7 mouse cellular contexts compared by ENCODE assay signal in the genomic region with DNA sequence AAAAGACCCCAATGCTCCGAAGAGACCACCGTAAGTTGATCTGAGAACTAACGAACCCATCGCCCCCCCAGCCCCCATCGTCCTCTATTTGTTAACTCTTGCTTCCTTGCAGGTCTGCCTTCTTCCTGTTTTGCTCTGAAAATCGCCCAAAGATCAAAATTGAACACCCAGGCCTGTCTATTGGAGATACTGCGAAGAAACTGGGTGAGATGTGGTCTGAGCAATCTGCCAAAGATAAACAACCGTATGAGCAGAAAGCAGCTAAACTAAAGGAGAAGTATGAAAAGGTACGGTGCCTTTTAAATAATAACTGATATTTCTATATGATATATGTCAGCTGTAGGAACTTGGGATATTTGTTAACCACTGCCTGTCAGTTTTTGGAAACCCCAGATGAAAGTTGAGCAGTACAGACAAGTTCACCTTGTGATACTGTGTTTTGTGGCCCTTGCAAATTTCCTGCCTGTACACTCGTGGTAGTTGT. TPM values are rescaled to one million over a fixed set of nuclear protein-coding genes. Genes with fewer than 3 reads are reported as not detected.
DNase-seq lines count a peak whose midpoint lies in the region; ATAC-seq and TF ChIP-seq lines count a peak whose summit lies in the region.
"Not testable (repeated sequence)": the region's sequence is repeated elsewhere in the genome, so short reads cannot be mapped to it uniquely, and the experiment has no call there.

No protein-coding gene starts in this region.

- peaks cover 56% of the 10 kb centered on the region for H3K36me3 ChIP-seq in ES-Bruce4 (ENCODE audit: control insufficient read depth, insufficient read depth, low read length, poor library complexity, severe bottlenecking)
- H3K36me3 ChIP-seq in heart, embryonic 12.5 days: peaks cover 35% of the 10 kb centered on the region
- peaks cover 30% of the 10 kb centered on the region for H3K36me3 ChIP-seq in limb, embryonic 13.5 days
- not testable (repeated sequence) for H3K36me3 ChIP-seq in lung, postnatal 0 days (ENCODE audit: insufficient read depth, low read length); neural tube, embryonic 12.5 days

- not testable (repeated sequence) for H3K27me3 ChIP-seq in ES-Bruce4 (ENCODE audit: control insufficient read depth, insufficient read depth, low read length, poor library complexity, severe bottlenecking); heart, embryonic 12.5 days (replicated peaks); limb, embryonic 13.5 days; lung, postnatal 0 days (replicated peaks; ENCODE audit: insufficient read depth, low read length); neural tube, embryonic 12.5 days (replicated peaks)

- not testable (repeated sequence) for TF ChIP-seq CTCF in ES-Bruce4 (IDR thresholded peaks at IDR 0.05; ENCODE audit: low read depth, low read length); embryonic fibroblast, embryonic 13.5 days (IDR thresholded peaks at IDR 0.05; ENCODE audit: borderline replicate concordance, insufficient read depth, low read length); lung, postnatal 0 days (IDR thresholded peaks at IDR 0.05)

- not testable (repeated sequence) for ATAC-seq in heart, embryonic 12.5 days (ENCODE audit: insufficient number of reproducible peaks, low FRiP score); limb, embryonic 13.5 days (ENCODE audit: low FRiP score, low read depth); lung, postnatal 0 days; neural tube, embryonic 12.5 days (ENCODE audit: low FRiP score, low read depth)

- 15% methylated on average over 10 of the region's 10 CpGs for WGBS in heart, embryonic 12.5 days
- WGBS in limb, embryonic 13.5 days: 15% methylated on average over 10 of the region's 10 CpGs
- 2% methylated on average over 9 of the region's 10 CpGs for WGBS in lung, postnatal 0 days
- whole genome bisulfite sequencing in neural tube, embryonic 12.5 days: 29% methylated on average over 10 of the region's 10 CpGs

- H3K9me3 ChIP-seq in ES-Bruce4 (replicated peaks; ENCODE audit: control insufficient read depth, insufficient read depth, low read length, poor library complexity, severe bottlenecking); heart, embryonic 12.5 days (replicated peaks); limb, embryonic 13.5 days; lung, postnatal 0 days (ENCODE audit: low read length); neural tube, embryonic 12.5 days: not testable (repeated sequence)

- peak overlapping the region; percentile 88 for H3K4me3 ChIP-seq in ES-Bruce4 (ENCODE audit: low read depth, low read length)
- H3K4me3 ChIP-seq in embryonic fibroblast, embryonic 13.5 days (ENCODE audit: insufficient read depth, low read length): peak overlapping the region; percentile 83
- H3K4me3 ChIP-seq in heart, embryonic 12.5 days: peak overlapping the region; percentile 90
- H3K4me3 ChIP-seq in limb, embryonic 13.5 days: peak overlapping the region; percentile 59
- peak overlapping the region; percentile 94 for H3K4me3 ChIP-seq in lung, postnatal 0 days (ENCODE audit: low read depth, low read length)
- H3K4me3 ChIP-seq in neural tube, embryonic 12.5 days: peak overlapping the region; percentile 81

- H3K9ac ChIP-seq in ES-Bruce4 (ENCODE audit: low read depth, poor library complexity, severe bottlenecking): peak overlapping the region; percentile 100
- H3K9ac ChIP-seq in heart, embryonic 12.5 days: peak overlapping the region; percentile 100
- peak overlapping the region; percentile 96 for H3K9ac ChIP-seq in limb, embryonic 13.5 days
- H3K9ac ChIP-seq in lung, postnatal 0 days (replicated peaks; ENCODE audit: low read depth): not testable (repeated sequence)
- peak overlapping the region; percentile 96 for H3K9ac ChIP-seq in neural tube, embryonic 12.5 days

- peak overlapping the region; percentile 67; the same call in 1 of the 2 replicates for H3K27ac ChIP-seq in ES-Bruce4 (ENCODE audit: insufficient read depth, low read length)
- H3K27ac ChIP-seq in embryonic fibroblast, embryonic 13.5 days (ENCODE audit: insufficient read depth, low read length); lung, postnatal 0 days (ENCODE audit: low read length); neural tube, embryonic 12.5 days: not testable (repeated sequence)
- H3K27ac ChIP-seq in heart, embryonic 12.5 days (ENCODE audit: poor library complexity, severe bottlenecking): peak overlapping the region; percentile 100
- H3K27ac ChIP-seq in limb, embryonic 13.5 days: peak overlapping the region; percentile 100; the same call in 1 of the 2 replicates

- TF ChIP-seq POLR2A in ES-Bruce4 (IDR thresholded peaks at IDR 0.05; ENCODE audit: insufficient read depth, low read length); embryonic fibroblast, embryonic 13.5 days (IDR thresholded peaks at IDR 0.05; ENCODE audit: low read depth, low read length): not testable (repeated sequence)

- TF ChIP-seq EP300 in ES-Bruce4 (IDR thresholded peaks at IDR 0.05; ENCODE audit: insufficient read depth, low read depth, low read length); lung, postnatal 0 days (IDR thresholded peaks at IDR 0.05): not testable (repeated sequence)

- H3K4me2 ChIP-seq in heart, embryonic 12.5 days: peak overlapping the region; percentile 73
- H3K4me2 ChIP-seq in limb, embryonic 13.5 days (replicated peaks): peak overlapping the region; percentile 70
- H3K4me2 ChIP-seq in lung, postnatal 0 days (replicated peaks; ENCODE audit: low read depth, low read length): peak overlapping the region; percentile 67
- H3K4me2 ChIP-seq in neural tube, embryonic 12.5 days (replicated peaks): peak overlapping the region; percentile 71

- H3K4me1 ChIP-seq in ES-Bruce4 (ENCODE audit: control insufficient read depth, insufficient read depth, low read length); embryonic fibroblast, embryonic 13.5 days (ENCODE audit: control insufficient read depth, insufficient read depth, low read length); heart, embryonic 12.5 days (replicated peaks); lung, postnatal 0 days (ENCODE audit: insufficient read depth, low read depth, low read length); neural tube, embryonic 12.5 days: not testable (repeated sequence)
- H3K4me1 ChIP-seq in limb, embryonic 13.5 days: peaks cover 13% of the 10 kb centered on the region

- peak; percentile 50 for DNase-seq in induced T-regulatory cell, adult 2 months (ENCODE audit: low read depth)
- DNase-seq in lung, postnatal 0 days (ENCODE audit: low spot score): not testable (repeated sequence)

RNA-seq across cellular contexts. Expression of gene Hmgb2, which starts 1.5 kb away (rescaled TPM):
- polyA plus RNA-seq in ES-Bruce4 (2011; ENCODE audit: insufficient read depth, insufficient read length, low read depth, missing spikeins): 235 and 249 TPM in 2 replicates
- 26.8 and 35.4 TPM in 2 replicates for polyA plus RNA-seq in embryonic fibroblast, embryonic 13.5 days (2011; ENCODE audit: insufficient read length, low read depth, missing spikeins)
- polyA plus RNA-seq in heart, embryonic 12.5 days (2016; fragmentation: Nextera tagmentation; extraction: Ambion mirVana): 346 and 354 TPM in 2 replicates
- polyA plus RNA-seq in limb, embryonic 13.5 days (2015; fragmentation: Nextera tagmentation; extraction: Ambion mirVana): 361 and 398 TPM in 2 replicates
- 94.8 and 106 TPM in 2 replicates for polyA plus RNA-seq in lung, postnatal 0 days (2015; fragmentation: Nextera tagmentation; extraction: Ambion mirVana)
- polyA plus RNA-seq in neural tube, embryonic 12.5 days (2016; fragmentation: Nextera tagmentation; extraction: Ambion mirVana): 387 and 409 TPM in 2 replicates

RNA-seq across cellular contexts. Expression of gene Sap30, which starts 25.6 kb away (rescaled TPM):
- polyA plus RNA-seq in ES-Bruce4 (2011; ENCODE audit: insufficient read depth, insufficient read length, low read depth, missing spikeins): 52.5 and 63.5 TPM in 2 replicates
- 11.2 and 14.8 TPM in 2 replicates for polyA plus RNA-seq in embryonic fibroblast, embryonic 13.5 days (2011; ENCODE audit: insufficient read length, low read depth, missing spikeins)
- polyA plus RNA-seq in heart, embryonic 12.5 days (2016; fragmentation: Nextera tagmentation; extraction: Ambion mirVana): 61.0 and 66.5 TPM in 2 replicates
- 40.7 and 42.8 TPM in 2 replicates for polyA plus RNA-seq in limb, embryonic 13.5 days (2015; fragmentation: Nextera tagmentation; extraction: Ambion mirVana)
- polyA plus RNA-seq in lung, postnatal 0 days (2015; fragmentation: Nextera tagmentation; extraction: Ambion mirVana): 17.3 and 18.5 TPM in 2 replicates
- polyA plus RNA-seq in neural tube, embryonic 12.5 days (2016; fragmentation: Nextera tagmentation; extraction: Ambion mirVana): 101 and 105 TPM in 2 replicates

RNA-seq across cellular contexts. Expression of gene Scrg1, which starts 57.5 kb away (rescaled TPM):
- polyA plus RNA-seq in ES-Bruce4 (2011; ENCODE audit: insufficient read depth, insufficient read length, low read depth, missing spikeins): not detected in 2 replicates
- polyA plus RNA-seq in embryonic fibroblast, embryonic 13.5 days (2011; ENCODE audit: insufficient read length, low read depth, missing spikeins): 1.0 TPM in 1 of 2 replicates, not detected in the other
- 0.58 and 1.6 TPM in 2 replicates for polyA plus RNA-seq in heart, embryonic 12.5 days (2016; fragmentation: Nextera tagmentation; extraction: Ambion mirVana)
- polyA plus RNA-seq in limb, embryonic 13.5 days (2015; fragmentation: Nextera tagmentation; extraction: Ambion mirVana): 16.4 and 17.8 TPM in 2 replicates
- 0.47 and 0.55 TPM in 2 replicates for polyA plus RNA-seq in lung, postnatal 0 days (2015; fragmentation: Nextera tagmentation; extraction: Ambion mirVana)
- 2.0 and 2.1 TPM in 2 replicates for polyA plus RNA-seq in neural tube, embryonic 12.5 days (2016; fragmentation: Nextera tagmentation; extraction: Ambion mirVana)
